Mouse (Mus musculus) kidney, adult 2 months (tissue): ENCODE measurements around the gene Prr12.
A peak's percentile ranks its signal among the peaks of the same experiment; 100 is the strongest.

Experiments used
- CTCF ChIP-seq: fragments of 200-500 bp; conservative IDR thresholded peaks from 2 replicates; pipeline ENCODE4 v1.5.1; 2011; ENCODE audit warnings: low read depth, mild to moderate bottlenecking, control low read depth, low read length, moderate library complexity, mixed read lengths; ENCODE audit not compliant: insufficient read depth, insufficient read length
- POLR2A ChIP-seq: fragments of 200-500 bp; IDR thresholded peaks from one replicate; pipeline ENCODE4 v1.6.1; 2011; ENCODE audit warnings: low read depth, low read length, control low read depth

GRCm38 (mm10) chr7:45053931-45054510, 1.3 kb upstream of the Prr12 start:
- no peak for TF ChIP-seq CTCF
- TF ChIP-seq POLR2A: peak; percentile 58
